ENCODE assay signal across 19 mouse cellular contexts in genomic region chr10:111815160-111815559, GRCm38 (mm10).
"Had no signal": no experiment of that assay in that cellular context is flagged by ENCODE, and none has a peak within 500 bp of the region (broad histone marks: within the 10 kb centered on the region; RNA-seq: fewer than 3 reads in every experiment).

No protein-coding gene starts in this region.

- ATAC-seq: liver, postnatal 0 days; lung, postnatal 0 days; midbrain, embryonic 16.5 days had no signal

- H3K27ac ChIP-seq: lung, embryonic 15.5 days; macrophage; midbrain, embryonic 12.5 days; neural tube, embryonic 12.5 days; stomach, embryonic 15.5 days; stomach, postnatal 0 days had no signal

- H3K4me2 ChIP-seq: lung, embryonic 15.5 days; midbrain, embryonic 12.5 days; neural tube, embryonic 12.5 days; stomach, embryonic 15.5 days had no signal

- H3K27me3 ChIP-seq: lung, embryonic 15.5 days; megakaryocyte, embryonic 14.5 days; midbrain, embryonic 12.5 days; neural tube, embryonic 12.5 days; stomach, embryonic 15.5 days had no signal

- H3K4me3 ChIP-seq: lung, embryonic 15.5 days; megakaryocyte, embryonic 14.5 days; midbrain, embryonic 10.5 days; midbrain, embryonic 12.5 days; neural tube, embryonic 12.5 days; stomach, embryonic 15.5 days had no signal

- H3K9me3 ChIP-seq: lung, embryonic 15.5 days; megakaryocyte, embryonic 14.5 days; midbrain, embryonic 10.5 days; midbrain, embryonic 12.5 days; neural tube, embryonic 12.5 days; stomach, embryonic 15.5 days had no signal

- H3K9ac ChIP-seq: liver, postnatal 0 days; lung, embryonic 15.5 days; midbrain, embryonic 12.5 days; neural tube, embryonic 12.5 days; stomach, embryonic 15.5 days had no signal

- DNase-seq: liver, postnatal 0 days; lung, adult 2 months; lung, postnatal 14 days; lung, postnatal 36 days; midbrain, embryonic 14.5 days; right cerebral cortex, postnatal 14 days; thymus, adult 2 months; thymus, postnatal 25 days; thymus, postnatal 4 days had no signal

- H3K4me1 ChIP-seq: megakaryocyte, embryonic 14.5 days; neural tube, embryonic 12.5 days; stomach, embryonic 15.5 days had no signal

- H3K36me3 ChIP-seq: lung, embryonic 15.5 days; midbrain, embryonic 10.5 days; midbrain, embryonic 12.5 days; neural tube, embryonic 12.5 days; stomach, embryonic 15.5 days had no signal
